Mouse (Mus musculus) heart, embryonic 10.5 days (tissue): ENCODE measurements at regions not wholly inside any gene's neighbourhood (a gene's known extent, or its start where the extent isn't known, plus 50 kb on each side); places are given as distances from the start of the nearest gene placed in this dataset.

Experiments used
- DNase-seq: peaks from one replicate; pipeline ENCODE4 v3.0.0-alpha.2; 2017; ENCODE audit warnings: low spot score
- H3K27ac ChIP-seq: fragments of 300-500 bp; sonication (generic); 2 replicates; pipeline ENCODE4 v1.5.1; 2016; ENCODE audit warnings: mild to moderate bottlenecking
- H3K27me3 ChIP-seq: fragments of 300-500 bp; sonication (generic); 2 replicates; pipeline ENCODE4 v1.6.1; 2016; ENCODE audit warnings: mild to moderate bottlenecking; ENCODE audit not compliant: poor library complexity, insufficient read depth, severe bottlenecking
- H3K36me3 ChIP-seq: fragments of 300-500 bp; sonication (generic); 2 replicates; pipeline ENCODE4 v1.6.1; 2016; ENCODE audit warnings: mild to moderate bottlenecking, moderate library complexity
- H3K4me1 ChIP-seq: fragments of 300-500 bp; sonication (generic); 2 replicates; pipeline ENCODE4 v1.6.1; 2016; ENCODE audit warnings: mild to moderate bottlenecking
- H3K4me3 ChIP-seq: fragments of 300-500 bp; sonication (generic); 2 replicates; pipeline ENCODE4 v1.5.1; 2016; ENCODE audit warnings: mild to moderate bottlenecking, moderate library complexity
- H3K9me3 ChIP-seq: fragments of 300-500 bp; sonication (generic); 2 replicates; pipeline ENCODE4 v1.6.1; 2016; ENCODE audit warnings: mild to moderate bottlenecking, moderate library complexity
- WGBS: fragments of 180-500 bp; shearing (Covaris S2); methylation state at CpG from one replicate; pipeline ENCODE4 v1.1.7; 2016; 5-methylcytosine and 5-hydroxymethylcytosine counted together

- no peaks in the 10 kb centered on the region for H3K9me3 ChIP-seq
- peaks cover 10% of the 10 kb centered on the region for H3K4me1 ChIP-seq
- H3K27me3 ChIP-seq = peaks cover 31% of the 10 kb centered on the region
- no peak overlapping the region for H3K4me3 ChIP-seq
- H3K27ac ChIP-seq = no peak overlapping the region
- WGBS = 65% methylated on average over 7 of the region's 7 CpGs
- no peaks in the 10 kb centered on the region for H3K36me3 ChIP-seq
- DNase-seq = no peak
Observed at GRCm38 (mm10) chr9:46481491-46481890, 161.7 kb upstream of the 4931429L15Rik start.

- H3K4me3 ChIP-seq = 0 out of 2 replicates have a peak overlapping the region, but pooled peaks have one; percentile 2
- no peak overlapping the region for H3K27ac ChIP-seq
- no peaks in the 10 kb centered on the region for H3K36me3 ChIP-seq
- peaks cover 10% of the 10 kb centered on the region for H3K4me1 ChIP-seq
- H3K9me3 ChIP-seq = no peaks in the 10 kb centered on the region
- no peak for DNase-seq
- H3K27me3 ChIP-seq = peaks cover 32% of the 10 kb centered on the region
- 10% methylated on average over 13 of the region's 13 CpGs for WGBS
Observed at GRCm38 (mm10) chr9:46480080-46480690, 160.4 kb upstream of the 4931429L15Rik start.

- Histone ChIP-seq H3K27ac (no peak overlapping the region), H3K36me3 (no peaks in the 10 kb centered on the region), H3K4me3 (no peak overlapping the region), H3K9me3 (no peaks in the 10 kb centered on the region), H3K27me3 (peaks cover 48% of the 10 kb centered on the region), H3K4me1 (peaks cover 10% of the 10 kb centered on the region)
- WGBS = 67% methylated on average over 2 of the region's 2 CpGs
- no peak for DNase-seq
Observed at GRCm38 (mm10) chr9:46478611-46479010, 158.8 kb upstream of the 4931429L15Rik start.

GRCm38 (mm10) chr9:46476516-46476915 is 156.7 kb upstream of the 4931429L15Rik start:
- DNase-seq = no peak
- WGBS = 66% methylated on average over 5 of the region's 5 CpGs

GRCm38 (mm10) chr9:46473681-46474080 is 153.9 kb upstream of the 4931429L15Rik start:
- WGBS = 75% methylated on average over 10 of the region's 10 CpGs
- H3K27ac ChIP-seq = no peak overlapping the region
- H3K9me3 ChIP-seq = no peaks in the 10 kb centered on the region
- peaks cover 4% of the 10 kb centered on the region; the same call in 1 of the 2 replicates for H3K4me1 ChIP-seq
- no peak overlapping the region for H3K4me3 ChIP-seq
- H3K27me3 ChIP-seq = peaks cover 47% of the 10 kb centered on the region
- H3K36me3 ChIP-seq = no peaks in the 10 kb centered on the region
- DNase-seq = no peak

More at GRCm38 (mm10) chr9:46476516-46476915, 156.7 kb upstream of the 4931429L15Rik start:
- H3K27ac ChIP-seq = no peak overlapping the region
- H3K9me3 ChIP-seq = no peaks in the 10 kb centered on the region
- H3K36me3 ChIP-seq = no peaks in the 10 kb centered on the region
- no peak overlapping the region for H3K4me3 ChIP-seq
- peaks cover 10% of the 10 kb centered on the region for H3K4me1 ChIP-seq
- H3K27me3 ChIP-seq = peaks cover 39% of the 10 kb centered on the region

- Histone ChIP-seq H3K9me3 (no peaks in the 10 kb centered on the region), H3K27me3 (peaks cover 39% of the 10 kb centered on the region), H3K27ac (no peak overlapping the region), H3K4me1 (peaks cover 4% of the 10 kb centered on the region; the same call in 1 of the 2 replicates), H3K36me3 (no peaks in the 10 kb centered on the region), H3K4me3 (no peak overlapping the region)
- no peak for DNase-seq
- WGBS = 83% methylated on average over 7 of the region's 7 CpGs
Observed at GRCm38 (mm10) chr9:46469521-46469920, 149.7 kb upstream of the 4931429L15Rik start.

GRCm38 (mm10) chr9:46468306-46468705 is 148.5 kb upstream of the 4931429L15Rik start:
- Histone ChIP-seq H3K36me3 (no peaks in the 10 kb centered on the region), H3K9me3 (no peaks in the 10 kb centered on the region), H3K4me3 (no peak overlapping the region), H3K27ac (no peak overlapping the region), H3K27me3 (peaks cover 30% of the 10 kb centered on the region), H3K4me1 (peaks cover 4% of the 10 kb centered on the region; the same call in 1 of the 2 replicates)
- DNase-seq = no peak
- WGBS = 63% methylated on average over 2 of the region's 2 CpGs

- H3K27ac ChIP-seq = no peak overlapping the region
- H3K9me3 ChIP-seq = no peaks in the 10 kb centered on the region
- H3K36me3 ChIP-seq = no peaks in the 10 kb centered on the region
- peaks cover 30% of the 10 kb centered on the region for H3K27me3 ChIP-seq
- H3K4me1 ChIP-seq = peaks cover 4% of the 10 kb centered on the region; the same call in 1 of the 2 replicates
- no peak overlapping the region for H3K4me3 ChIP-seq
- no peak for DNase-seq
- 72% methylated on average over 3 of the region's 3 CpGs for WGBS
Observed at GRCm38 (mm10) chr9:46467671-46468070, 147.9 kb upstream of the 4931429L15Rik start.

- Histone ChIP-seq H3K9me3 (no peaks in the 10 kb centered on the region), H3K27ac (no peak overlapping the region), H3K4me1 (no peaks in the 10 kb centered on the region), H3K27me3 (peaks cover 32% of the 10 kb centered on the region), H3K36me3 (no peaks in the 10 kb centered on the region), H3K4me3 (no peak overlapping the region)
- WGBS = 86% methylated on average over 5 of the region's 5 CpGs
- DNase-seq = no peak
Observed at GRCm38 (mm10) chr9:46462681-46463080, 142.9 kb upstream of the 4931429L15Rik start.

- Histone ChIP-seq H3K27ac (no peak overlapping the region), H3K27me3 (peaks cover 41% of the 10 kb centered on the region), H3K4me3 (no peak overlapping the region), H3K9me3 (no peaks in the 10 kb centered on the region), H3K4me1 (peaks cover 11% of the 10 kb centered on the region), H3K36me3 (no peaks in the 10 kb centered on the region)
- whole genome bisulfite sequencing = 82% methylated on average over 6 of the region's 6 CpGs
- DNase-seq = no peak
Observed at GRCm38 (mm10) chr9:46457945-46458344, 138.2 kb upstream of the 4931429L15Rik start.

GRCm38 (mm10) chr9:46454807-46455610 is 135.2 kb upstream of the 4931429L15Rik start:
- Histone ChIP-seq H3K9me3 (no peaks in the 10 kb centered on the region), H3K36me3 (no peaks in the 10 kb centered on the region), H3K27me3 (peaks cover 56% of the 10 kb centered on the region), H3K4me1 (peaks cover 11% of the 10 kb centered on the region), H3K4me3 (no peak overlapping the region), H3K27ac (no peak overlapping the region)
- 50% methylated on average over 7 of the region's 7 CpGs for WGBS
- DNase-seq = no peak

GRCm38 (mm10) chr9:46443191-46444095 is 123.7 kb upstream of the 4931429L15Rik start:
- Histone ChIP-seq H3K4me1 (peaks cover 8% of the 10 kb centered on the region; the same call in 1 of the 2 replicates), H3K4me3 (peak overlapping the region; percentile 50), H3K27ac (no peak overlapping the region), H3K27me3 (peaks cover 83% of the 10 kb centered on the region), H3K36me3 (no peaks in the 10 kb centered on the region), H3K9me3 (no peaks in the 10 kb centered on the region)
- WGBS = 1% methylated on average over 53 of the region's 53 CpGs
- DNase-seq = no peak
